Mouse (Mus musculus): ENCODE results near the gene Wasf2.

The Wasf2 gene

DNA sequence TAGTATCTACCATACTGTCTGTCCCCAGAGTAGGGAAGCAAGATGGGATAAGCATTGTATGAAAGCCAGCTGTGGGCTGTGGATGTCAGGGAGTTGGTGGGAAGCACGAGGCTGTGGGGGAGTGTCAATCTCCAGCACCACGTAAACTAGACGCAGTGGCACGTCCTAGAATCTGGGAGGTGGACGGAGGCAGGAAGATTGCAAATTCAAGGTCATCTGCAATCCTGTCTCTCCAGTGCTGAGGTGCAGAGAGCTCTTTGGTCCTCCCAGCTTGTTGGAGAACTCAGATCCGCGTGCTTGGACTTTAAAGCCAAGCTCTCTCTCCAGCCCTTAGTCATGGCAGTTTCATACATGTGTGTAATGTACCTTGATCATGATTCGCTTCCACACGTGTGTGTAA is 36.5 kb downstream of the Wasf2 start:
- Histone ChIP-seq H3K4me1 (replicated peaks; ENCODE audit: low read depth, low read length) (peaks cover 69% of the 10 kb centered on the region), H3K9me3 (ENCODE audit: low read length) (no peaks in the 10 kb centered on the region), H3K4me3 (replicated peaks; ENCODE audit: low read length) (no peak overlapping the region), H3K27me3 (ENCODE audit: insufficient read depth, low read length) (no peaks in the 10 kb centered on the region), H3K36me3 (ENCODE audit: insufficient read depth, low read length) (peaks cover 42% of the 10 kb centered on the region)
- no peak for TF ChIP-seq POU5F1 (IDR thresholded peaks at IDR 0.05; ENCODE audit: borderline replicate concordance, low read length)
- no peak for TF ChIP-seq NANOG (IDR thresholded peaks at IDR 0.05; ENCODE audit: borderline replicate concordance, low read length)
- TF ChIP-seq CTCF (conservative IDR thresholded peaks at IDR 0.05; ENCODE audit: low read length): no peak

DNA sequence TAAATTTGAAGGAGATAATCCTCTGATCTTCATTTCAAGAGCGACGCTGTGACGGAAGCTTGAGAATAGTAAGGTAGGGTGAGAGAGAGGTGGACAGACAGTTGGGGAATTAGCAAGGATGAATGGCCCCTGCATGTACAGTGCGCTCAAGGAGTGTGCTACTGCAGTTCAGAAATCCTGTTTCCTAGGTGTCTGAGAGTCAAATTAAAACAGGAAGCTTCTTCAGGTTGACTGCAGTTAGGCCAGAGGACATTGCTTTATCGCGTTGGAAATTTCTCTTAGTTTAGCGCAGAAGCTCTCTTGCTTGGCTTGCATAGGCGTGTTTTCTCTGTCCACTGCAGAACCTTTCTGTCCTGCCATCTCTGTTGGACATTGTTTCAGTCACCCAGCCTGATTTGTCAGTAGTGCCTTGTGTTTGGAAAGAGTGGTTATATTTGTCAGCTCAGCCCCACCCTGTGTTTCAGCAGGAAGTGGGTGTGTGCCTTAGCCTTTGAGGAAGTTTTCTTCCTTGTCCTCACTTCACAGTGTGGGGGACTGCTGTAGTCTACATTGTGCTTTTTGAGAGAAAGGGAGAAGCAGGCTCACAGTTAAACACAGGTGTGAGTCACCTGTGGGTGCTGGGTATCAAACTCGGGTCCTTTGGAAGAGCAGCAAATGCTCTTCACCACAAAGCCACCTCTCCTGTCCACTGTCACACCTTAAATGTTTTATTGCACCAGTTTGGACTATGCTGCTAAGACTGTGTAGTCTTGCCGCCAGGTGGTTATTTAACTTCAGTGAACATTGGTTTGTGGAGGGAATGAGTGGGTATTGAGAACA is 39.1 kb downstream of the Wasf2 start:
- no peaks in the 10 kb centered on the region for H3K9me3 ChIP-seq (ENCODE audit: low read length)
- H3K36me3 ChIP-seq (ENCODE audit: insufficient read depth, low read length): peaks cover 37% of the 10 kb centered on the region
- TF ChIP-seq CTCF (conservative IDR thresholded peaks at IDR 0.05; ENCODE audit: low read length) (no peak), POU5F1 (IDR thresholded peaks at IDR 0.05; ENCODE audit: borderline replicate concordance, low read length) (no peak), NANOG (IDR thresholded peaks at IDR 0.05; ENCODE audit: borderline replicate concordance, low read length) (no peak)
- H3K4me3 ChIP-seq (replicated peaks; ENCODE audit: low read length): no peak overlapping the region
- no peaks in the 10 kb centered on the region for H3K27me3 ChIP-seq (ENCODE audit: insufficient read depth, low read length)
- H3K4me1 ChIP-seq (replicated peaks; ENCODE audit: low read depth, low read length): peaks cover 89% of the 10 kb centered on the region

DNA sequence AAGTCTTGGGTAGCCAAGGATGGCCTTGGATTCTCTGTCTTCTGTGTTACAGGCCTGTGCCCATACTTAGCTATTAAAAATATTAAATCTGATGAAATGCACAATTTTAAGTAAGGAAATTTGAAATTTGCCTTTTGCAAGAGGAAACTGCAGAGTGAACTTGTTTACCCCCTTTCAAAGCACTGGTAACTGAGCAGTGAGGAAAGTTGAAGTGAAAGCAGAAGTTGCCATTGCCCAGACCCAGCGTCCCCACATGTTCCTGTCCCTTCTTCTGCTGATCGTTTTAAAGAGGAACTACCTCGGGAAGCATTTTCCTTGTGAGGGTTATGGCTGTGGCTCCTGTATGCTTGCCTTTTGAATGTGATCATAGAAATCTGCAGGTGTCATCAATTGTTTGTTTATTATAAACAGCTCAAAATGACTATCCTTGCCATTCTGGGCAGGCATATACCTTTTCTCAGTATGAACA is 39.8 kb downstream of the Wasf2 start:
- Histone ChIP-seq H3K4me3 (replicated peaks; ENCODE audit: low read length) (no peak overlapping the region), H3K4me1 (replicated peaks; ENCODE audit: low read depth, low read length) (peaks cover 89% of the 10 kb centered on the region), H3K36me3 (ENCODE audit: insufficient read depth, low read length) (peaks cover 35% of the 10 kb centered on the region), H3K27me3 (ENCODE audit: insufficient read depth, low read length) (no peaks in the 10 kb centered on the region), H3K9me3 (ENCODE audit: low read length) (no peaks in the 10 kb centered on the region)
- TF ChIP-seq CTCF (conservative IDR thresholded peaks at IDR 0.05; ENCODE audit: low read length) (no peak), NANOG (IDR thresholded peaks at IDR 0.05; ENCODE audit: borderline replicate concordance, low read length) (no peak), POU5F1 (IDR thresholded peaks at IDR 0.05; ENCODE audit: borderline replicate concordance, low read length) (no peak)

DNA sequence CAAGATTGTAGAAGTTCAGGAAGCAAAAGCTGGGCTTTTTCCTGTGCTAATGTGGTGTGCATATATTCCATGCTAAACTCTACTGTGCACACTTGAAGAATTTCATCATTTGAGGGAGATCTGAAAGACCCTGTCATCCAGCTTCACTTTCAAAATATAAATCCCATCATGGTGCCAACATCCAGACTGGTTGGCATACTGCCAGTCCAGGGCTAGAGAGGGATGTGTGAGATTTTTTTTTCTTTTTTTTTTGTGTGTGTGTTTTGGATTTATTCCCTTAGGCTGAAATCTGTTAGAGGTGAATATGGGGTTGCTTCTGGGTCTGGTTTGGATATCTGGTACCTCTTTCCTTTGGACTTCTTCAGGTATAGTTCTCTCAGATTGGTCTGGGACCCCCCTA is 40.3 kb downstream of the Wasf2 start:
- Histone ChIP-seq H3K9me3 (ENCODE audit: low read length) (no peaks in the 10 kb centered on the region), H3K4me3 (replicated peaks; ENCODE audit: low read length) (no peak overlapping the region), H3K4me1 (replicated peaks; ENCODE audit: low read depth, low read length) (peaks cover 89% of the 10 kb centered on the region), H3K36me3 (ENCODE audit: insufficient read depth, low read length) (peaks cover 37% of the 10 kb centered on the region), H3K27me3 (ENCODE audit: insufficient read depth, low read length) (no peaks in the 10 kb centered on the region)
- TF ChIP-seq NANOG (IDR thresholded peaks at IDR 0.05; ENCODE audit: borderline replicate concordance, low read length) (no peak), CTCF (conservative IDR thresholded peaks at IDR 0.05; ENCODE audit: low read length) (no peak), POU5F1 (IDR thresholded peaks at IDR 0.05; ENCODE audit: borderline replicate concordance, low read length) (no peak)

DNA sequence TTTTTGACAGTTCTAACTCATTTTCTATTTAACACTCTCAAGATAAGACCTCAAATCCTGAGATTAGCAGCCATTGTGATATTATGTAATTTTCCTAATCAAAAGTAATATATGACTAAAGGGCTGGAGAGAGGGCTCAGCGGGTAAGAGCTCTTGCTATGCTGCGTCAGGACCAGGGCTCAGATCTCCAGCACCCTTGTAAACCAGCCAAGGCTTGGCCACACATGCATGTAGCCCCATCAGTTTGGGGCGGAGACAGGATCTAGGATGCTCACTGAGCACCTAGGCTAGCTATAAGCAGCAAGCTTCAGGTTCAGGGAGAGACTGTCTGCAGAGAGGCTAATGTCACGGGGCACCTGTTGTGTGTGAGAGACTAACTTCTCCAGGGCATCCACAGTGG is 42.1 kb downstream of the Wasf2 start:
- Histone ChIP-seq H3K4me1 (replicated peaks; ENCODE audit: low read depth, low read length) (peaks cover 92% of the 10 kb centered on the region), H3K9me3 (ENCODE audit: low read length) (no peaks in the 10 kb centered on the region), H3K36me3 (ENCODE audit: insufficient read depth, low read length) (peaks cover 48% of the 10 kb centered on the region), H3K27me3 (ENCODE audit: insufficient read depth, low read length) (no peaks in the 10 kb centered on the region), H3K4me3 (replicated peaks; ENCODE audit: low read length) (no peak overlapping the region)
- no peak for TF ChIP-seq CTCF (conservative IDR thresholded peaks at IDR 0.05; ENCODE audit: low read length)

DNA sequence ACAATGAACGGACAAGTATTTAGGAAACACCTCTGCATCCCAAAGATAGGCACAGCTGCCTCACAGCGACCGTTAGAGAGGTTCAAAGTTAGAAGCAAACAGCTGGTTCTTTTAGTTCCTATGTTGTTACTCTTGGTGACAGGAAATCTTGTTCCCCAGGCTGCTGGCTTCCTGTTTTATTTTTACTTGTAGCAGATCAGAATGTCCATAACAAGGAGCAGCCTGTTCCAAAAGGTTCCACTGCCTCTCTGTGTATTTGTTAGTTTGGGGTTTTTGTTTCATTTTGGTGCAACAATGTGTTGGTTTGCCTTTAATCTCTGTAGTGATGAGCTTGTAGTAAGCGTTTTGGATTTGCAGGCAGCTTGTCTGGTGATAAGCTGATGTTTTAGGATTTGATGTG is 44.1 kb downstream of the Wasf2 start:
- peaks cover 64% of the 10 kb centered on the region for H3K36me3 ChIP-seq (ENCODE audit: insufficient read depth, low read length)
- no peak for TF ChIP-seq CTCF (conservative IDR thresholded peaks at IDR 0.05; ENCODE audit: low read length)
- no peaks in the 10 kb centered on the region for H3K27me3 ChIP-seq (ENCODE audit: insufficient read depth, low read length)
- peaks cover 85% of the 10 kb centered on the region for H3K4me1 ChIP-seq (replicated peaks; ENCODE audit: low read depth, low read length)
- H3K9me3 ChIP-seq (ENCODE audit: low read length): no peaks in the 10 kb centered on the region
- no peak overlapping the region for H3K4me3 ChIP-seq (replicated peaks; ENCODE audit: low read length)

DNA sequence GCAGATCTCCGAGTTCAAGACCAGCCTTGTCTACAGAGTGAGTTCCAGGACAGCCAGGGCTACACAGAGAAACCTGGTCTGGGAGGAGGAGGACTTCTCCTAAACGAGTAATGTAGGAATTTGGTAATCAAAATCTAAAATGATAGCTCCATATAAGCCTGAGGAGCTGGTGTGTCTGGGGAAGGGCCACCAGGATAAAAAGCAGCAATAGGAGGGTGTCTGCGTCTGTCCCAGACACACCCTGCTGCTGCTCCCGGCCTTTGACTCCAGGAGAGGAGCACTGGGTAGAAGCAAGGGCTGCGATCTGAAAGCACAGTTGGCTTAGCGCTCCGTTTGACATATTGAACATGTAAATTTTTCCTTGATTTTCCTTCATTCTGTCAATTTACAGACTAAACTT is 45.0 kb downstream of the Wasf2 start:
- TF ChIP-seq POU5F1 (IDR thresholded peaks at IDR 0.05; ENCODE audit: borderline replicate concordance, low read length): no peak
- no peak for TF ChIP-seq CTCF (conservative IDR thresholded peaks at IDR 0.05; ENCODE audit: low read length)
- no peak for TF ChIP-seq NANOG (IDR thresholded peaks at IDR 0.05; ENCODE audit: borderline replicate concordance, low read length)
- H3K9me3 ChIP-seq (ENCODE audit: low read length): no peaks in the 10 kb centered on the region
- peaks cover 69% of the 10 kb centered on the region for H3K36me3 ChIP-seq (ENCODE audit: insufficient read depth, low read length)
- no peaks in the 10 kb centered on the region for H3K27me3 ChIP-seq (ENCODE audit: insufficient read depth, low read length)
- H3K4me1 ChIP-seq (replicated peaks; ENCODE audit: low read depth, low read length): peaks cover 79% of the 10 kb centered on the region
- H3K4me3 ChIP-seq (replicated peaks; ENCODE audit: low read length): no peak overlapping the region

DNA sequence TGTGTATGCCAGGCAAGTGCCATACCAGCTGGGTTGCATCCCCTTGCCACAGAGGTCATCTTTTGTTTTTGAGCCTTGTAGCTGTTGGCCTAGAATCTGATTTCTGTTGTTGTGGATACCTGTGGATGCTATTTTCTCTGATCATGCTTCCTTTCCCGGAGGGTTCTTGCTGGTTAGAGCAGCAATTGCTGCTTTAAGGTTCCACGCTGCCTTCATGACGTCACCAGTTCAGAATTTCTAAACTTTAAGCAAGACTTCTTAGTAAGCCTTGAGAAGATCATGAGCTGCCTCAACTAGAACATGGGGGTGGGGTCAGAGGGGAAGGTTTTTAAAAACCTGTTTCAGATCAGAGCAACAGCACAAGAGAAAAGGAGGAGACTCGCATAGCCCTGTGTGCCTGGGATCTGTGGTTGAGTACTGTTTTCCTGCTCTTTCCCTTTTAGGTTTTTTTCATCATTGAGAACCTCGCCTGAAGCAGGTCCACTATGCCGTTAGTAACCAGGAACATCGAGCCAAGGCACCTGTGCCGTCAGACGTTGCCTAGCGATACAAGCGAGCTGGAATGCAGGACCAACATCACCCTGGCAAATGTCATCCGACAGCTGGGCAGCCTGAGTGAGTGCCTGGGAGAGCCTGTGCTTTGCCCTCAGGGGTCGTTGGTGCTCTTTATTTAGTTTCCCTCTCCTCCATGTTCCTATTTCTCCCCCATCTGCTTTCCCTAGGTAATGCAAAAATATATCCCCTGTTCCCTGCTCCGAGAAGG is 45.9 kb downstream of the Wasf2 start:
- Histone ChIP-seq H3K4me1 (replicated peaks; ENCODE audit: low read depth, low read length) (peaks cover 77% of the 10 kb centered on the region), H3K27me3 (ENCODE audit: insufficient read depth, low read length) (no peaks in the 10 kb centered on the region)
- TF ChIP-seq POU5F1 (IDR thresholded peaks at IDR 0.05; ENCODE audit: borderline replicate concordance, low read length) (no peak), CTCF (conservative IDR thresholded peaks at IDR 0.05; ENCODE audit: low read length) (no peak), NANOG (IDR thresholded peaks at IDR 0.05; ENCODE audit: borderline replicate concordance, low read length) (no peak)

More for the DNA sequence above, 45.9 kb downstream of the Wasf2 start:
- Histone ChIP-seq H3K9me3 (ENCODE audit: low read length) (no peaks in the 10 kb centered on the region), H3K36me3 (ENCODE audit: insufficient read depth, low read length) (peaks cover 72% of the 10 kb centered on the region), H3K4me3 (replicated peaks; ENCODE audit: low read length) (no peak overlapping the region)

All from E14TG2a.4 (cell line).